ENCODE assay signal across 8 mouse cellular contexts in the genomic region with DNA sequence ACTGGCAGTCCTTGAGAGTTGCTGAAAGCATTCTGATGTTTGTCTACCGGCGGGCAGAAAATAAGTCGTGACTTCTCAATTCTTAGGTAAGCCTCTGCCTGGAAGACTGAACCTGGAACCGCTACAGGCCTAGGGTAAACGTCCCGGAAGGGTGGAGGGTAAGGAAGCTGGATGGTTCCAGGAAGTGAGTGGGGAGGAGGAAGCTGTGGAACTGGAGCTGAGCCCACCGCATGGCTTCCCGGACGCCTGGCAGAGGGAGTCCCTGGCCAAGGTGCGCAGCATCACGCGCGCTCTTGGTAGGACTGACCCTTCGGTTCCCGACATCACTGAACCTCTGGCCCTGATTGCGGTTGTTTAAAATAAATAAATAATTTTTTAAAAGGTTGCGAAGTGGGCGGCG. TPM values are rescaled to one million over a fixed set of nuclear protein-coding genes. Genes with fewer than 3 reads are reported as not detected.
A peak's percentile ranks its signal among the peaks of the same experiment; 100 is the strongest.
DNase-seq lines count a peak whose midpoint lies in the region; ATAC-seq lines count a peak whose summit lies in the region.

No protein-coding gene starts in this region.

- no peaks in the 10 kb centered on the region for H3K9me3 ChIP-seq in embryonic facial prominence, embryonic 13.5 days
- H3K9me3 ChIP-seq in heart, embryonic 13.5 days, result no peaks in the 10 kb centered on the region
- H3K9me3 ChIP-seq in kidney, embryonic 15.5 days (replicated peaks), result no peaks in the 10 kb centered on the region
- H3K9me3 ChIP-seq in lung, embryonic 16.5 days (ENCODE audit: control insufficient read depth, low read length), result no peaks in the 10 kb centered on the region
- H3K9me3 ChIP-seq in stomach, embryonic 14.5 days (ENCODE audit: control insufficient read depth, low read depth, low read length), result no peaks in the 10 kb centered on the region

- peak overlapping the region; percentile 81 for H3K9ac ChIP-seq in embryonic facial prominence, embryonic 13.5 days
- peak overlapping the region; percentile 79 for H3K9ac ChIP-seq in heart, embryonic 13.5 days
- H3K9ac ChIP-seq in kidney, embryonic 15.5 days, result 0 out of 2 replicates have a peak overlapping the region, but pooled peaks have one; percentile 52
- peak overlapping the region; percentile 71 for H3K9ac ChIP-seq in lung, embryonic 16.5 days (ENCODE audit: low read length)
- H3K9ac ChIP-seq in stomach, embryonic 14.5 days (replicated peaks; ENCODE audit: low read depth, low read length), result no peak overlapping the region

- peak overlapping the region; percentile 70 for H3K4me3 ChIP-seq in embryonic facial prominence, embryonic 13.5 days
- H3K4me3 ChIP-seq in heart, embryonic 13.5 days, result peak overlapping the region; percentile 68
- H3K4me3 ChIP-seq in kidney, embryonic 15.5 days (replicated peaks), result peak overlapping the region; percentile 69
- H3K4me3 ChIP-seq in lung, embryonic 16.5 days (ENCODE audit: low read length), result peak overlapping the region; percentile 71
- H3K4me3 ChIP-seq in stomach, embryonic 14.5 days (ENCODE audit: low read depth, low read length), result peak overlapping the region; percentile 56

- H3K4me1 ChIP-seq in embryonic facial prominence, embryonic 13.5 days, result peaks cover 7% of the 10 kb centered on the region; the same call in 1 of the 2 replicates
- peaks cover 11% of the 10 kb centered on the region for H3K4me1 ChIP-seq in heart, embryonic 13.5 days
- peaks cover 24% of the 10 kb centered on the region for H3K4me1 ChIP-seq in kidney, embryonic 15.5 days
- H3K4me1 ChIP-seq in lung, embryonic 16.5 days (replicated peaks; ENCODE audit: control insufficient read depth, insufficient read depth, low read length), result no peaks in the 10 kb centered on the region; the same call in 1 of the 2 replicates
- H3K4me1 ChIP-seq in stomach, embryonic 14.5 days (ENCODE audit: control insufficient read depth, insufficient read depth, low read length), result no peaks in the 10 kb centered on the region

- no peaks in the 10 kb centered on the region for H3K27me3 ChIP-seq in embryonic facial prominence, embryonic 13.5 days
- H3K27me3 ChIP-seq in heart, embryonic 13.5 days (replicated peaks), result peaks cover 10% of the 10 kb centered on the region; the same call in 1 of the 2 replicates
- H3K27me3 ChIP-seq in kidney, embryonic 15.5 days, result peaks cover 26% of the 10 kb centered on the region
- no peaks in the 10 kb centered on the region for H3K27me3 ChIP-seq in lung, embryonic 16.5 days (ENCODE audit: control insufficient read depth, insufficient read depth, low read depth, low read length)
- H3K27me3 ChIP-seq in stomach, embryonic 14.5 days (ENCODE audit: control insufficient read depth, insufficient read depth, low read length), result no peaks in the 10 kb centered on the region

- no peaks in the 10 kb centered on the region for H3K36me3 ChIP-seq in embryonic facial prominence, embryonic 13.5 days
- H3K36me3 ChIP-seq in heart, embryonic 13.5 days, result no peaks in the 10 kb centered on the region
- no peaks in the 10 kb centered on the region for H3K36me3 ChIP-seq in kidney, embryonic 15.5 days
- no peaks in the 10 kb centered on the region for H3K36me3 ChIP-seq in lung, embryonic 16.5 days (ENCODE audit: control insufficient read depth, insufficient read depth, low read length)
- H3K36me3 ChIP-seq in stomach, embryonic 14.5 days (ENCODE audit: control insufficient read depth, insufficient read depth, low read length), result no peaks in the 10 kb centered on the region

- peak overlapping the region; percentile 95 for H3K4me2 ChIP-seq in embryonic facial prominence, embryonic 13.5 days
- peak overlapping the region; percentile 83 for H3K4me2 ChIP-seq in heart, embryonic 13.5 days
- H3K4me2 ChIP-seq in kidney, embryonic 15.5 days, result peak overlapping the region; percentile 96
- peak overlapping the region; percentile 97 for H3K4me2 ChIP-seq in lung, embryonic 16.5 days (ENCODE audit: low read depth, low read length)
- peak overlapping the region; percentile 96 for H3K4me2 ChIP-seq in stomach, embryonic 14.5 days (replicated peaks; ENCODE audit: low read depth, low read length)

- H3K27ac ChIP-seq in embryonic facial prominence, embryonic 13.5 days, result no peak overlapping the region
- no peak overlapping the region for H3K27ac ChIP-seq in heart, embryonic 13.5 days (replicated peaks)
- H3K27ac ChIP-seq in kidney, embryonic 15.5 days, result no peak overlapping the region
- H3K27ac ChIP-seq in lung, embryonic 16.5 days (ENCODE audit: low read length), result peak overlapping the region; percentile 9; the same call in 1 of the 2 replicates
- H3K27ac ChIP-seq in stomach, embryonic 14.5 days (ENCODE audit: low read length), result no peak overlapping the region

- DNase-seq in thymus, postnatal 14 days, result peak; percentile 3
- no peak for DNase-seq in thymus, postnatal 10 days (ENCODE audit: low spot score in 2 of 2)

- ATAC-seq in embryonic facial prominence, embryonic 13.5 days (ENCODE audit: insufficient number of reproducible peaks, insufficient read depth, low FRiP score, low TSS enrichment, low read depth), result no peak
- no peak for ATAC-seq in heart, embryonic 13.5 days (ENCODE audit: extremely low read depth, insufficient number of reproducible peaks, low FRiP score, low TSS enrichment)
- peak; percentile 46; the same call in 1 of the 2 replicates for ATAC-seq in kidney, embryonic 15.5 days (replicated peaks; ENCODE audit: low FRiP score)
- ATAC-seq in lung, embryonic 16.5 days (ENCODE audit: low read depth), result peak; percentile 29
- no peak for ATAC-seq in stomach, embryonic 14.5 days (ENCODE audit: insufficient number of reproducible peaks, insufficient read depth, low FRiP score, low read depth)
- no peak for ATAC-seq in monocyte, adult 5-6 weeks (replicated peaks; ENCODE audit: insufficient number of reproducible peaks, low FRiP score, low TSS enrichment, poor library complexity, severe bottlenecking)

- 3% methylated on average over 19 of the region's 19 CpGs for WGBS in embryonic facial prominence, embryonic 13.5 days
- 2% methylated on average over 19 of the region's 19 CpGs for WGBS in heart, embryonic 13.5 days
- 4% methylated on average over 19 of the region's 19 CpGs for WGBS in kidney, embryonic 15.5 days
- 3% methylated on average over 19 of the region's 19 CpGs for WGBS in lung, embryonic 16.5 days
- 5% methylated on average over 19 of the region's 19 CpGs for WGBS in stomach, embryonic 14.5 days

RNA-seq across cellular contexts. Expression of a gene that starts 0.7 kb away (rescaled TPM):
- polyA plus RNA-seq in embryonic facial prominence, embryonic 13.5 days (2015; fragmentation: Nextera tagmentation; extraction: Ambion mirVana), result 19.7 and 20.1 TPM in 2 replicates
- 7.3 and 7.9 TPM in 2 replicates for polyA plus RNA-seq in heart, embryonic 13.5 days (2015; fragmentation: Nextera tagmentation; extraction: Ambion mirVana)
- polyA plus RNA-seq in kidney, embryonic 15.5 days (2015; fragmentation: Nextera tagmentation; extraction: Ambion mirVana), result 13.8 and 16.5 TPM in 2 replicates
- polyA plus RNA-seq in lung, embryonic 16.5 days (2015; fragmentation: Nextera tagmentation; extraction: Ambion mirVana), result 19.7 and 21.5 TPM in 2 replicates
- 14.1 and 15.7 TPM in 2 replicates for polyA plus RNA-seq in stomach, embryonic 14.5 days (2014; fragmentation: Nextera tagmentation; extraction: Ambion mirVana)
- not detected in 3 replicates for total RNA-seq in monocyte, adult 5-6 weeks (2017)

Comparison
In these comparisons a context has a peak if more than half of its experiments do, and no peak if none do; other contexts are left out.
1. ATAC-seq: peak in kidney, embryonic 15.5 days (single experiment) and lung, embryonic 16.5 days (single experiment); none in embryonic facial prominence, embryonic 13.5 days (single experiment), heart, embryonic 13.5 days (single experiment), stomach, embryonic 14.5 days (single experiment) and monocyte, adult 5-6 weeks (single experiment).
2. Peak in every context shown above with its lines, with median percentiles within 50 percentile points of each other: H3K4me2 ChIP-seq and H3K4me3 ChIP-seq.